Mouse (Mus musculus) liver, embryonic 11.5 days (tissue): Measurements from ENCODE around the gene Slc48a1. TPM values are rescaled to one million over a fixed set of nuclear protein-coding genes. Genes with fewer than 3 reads are reported as not detected.

ENCODE experiments used
- ATAC-seq: fragments of 200-750 bp; cut with Nextera tagmentation; replicated peaks from 2 replicates; pipeline ENCODE4 v1.8.0; 2017; ENCODE audit warnings: moderate number of reproducible peaks, mild to moderate bottlenecking, moderate TSS enrichment, moderate library complexity; ENCODE audit not compliant: low FRiP score
- DNase-seq: peaks from one replicate; pipeline ENCODE4 v3.0.0-alpha.2; 2017; ENCODE audit warnings: low spot score
- H3K27ac ChIP-seq: fragments of 300-500 bp; sonication (generic); 2 replicates; pipeline ENCODE4 v1.5.1; 2014; ENCODE audit warnings: mild to moderate bottlenecking, low read depth, low read length, control low read depth
- H3K27me3 ChIP-seq: fragments of 300-500 bp; sonication (generic); replicated peaks from 2 replicates; pipeline ENCODE4 v1.6.1; 2014; ENCODE audit warnings: low read length, mixed read lengths; ENCODE audit not compliant: control insufficient read depth, insufficient read depth
- H3K36me3 ChIP-seq: fragments of 300-500 bp; sonication (generic); 2 replicates; pipeline ENCODE4 v1.6.1; 2014; ENCODE audit warnings: mild to moderate bottlenecking, low read length, moderate library complexity, mixed read lengths; ENCODE audit not compliant: control insufficient read depth, insufficient read depth
- H3K4me1 ChIP-seq: fragments of 300-500 bp; sonication (generic); replicated peaks from 2 replicates; pipeline ENCODE4 v1.6.1; 2014; ENCODE audit warnings: low read length, mixed read lengths; ENCODE audit not compliant: control insufficient read depth, insufficient read depth
- H3K4me2 ChIP-seq: fragments of 300-500 bp; sonication (generic); 2 replicates; pipeline ENCODE4 v1.6.1; 2014; ENCODE audit warnings: mild to moderate bottlenecking, control low read depth, moderate library complexity
- H3K4me3 ChIP-seq: fragments of 300-500 bp; sonication (generic); 2 replicates; pipeline ENCODE4 v1.5.1; 2014; ENCODE audit warnings: low read depth, low read length, control low read depth
- H3K9ac ChIP-seq: fragments of 300-500 bp; sonication (generic); 2 replicates; pipeline ENCODE4 v1.6.1; 2014; ENCODE audit warnings: low read depth, low read length, control low read depth
- H3K9me3 ChIP-seq: fragments of 300-500 bp; sonication (generic); 2 replicates; pipeline ENCODE4 v1.6.1; 2016; ENCODE audit warnings: low read length, inconsistent platforms, mixed read lengths; ENCODE audit not compliant: control insufficient read depth
- WGBS: fragments of 180-500 bp; shearing (Covaris S2); extraction: QIAGEN DNeasy Blood & Tissue Kit; methylation state at CpG from one replicate; pipeline ENCODE4 v1.1.7; 2014; 5-methylcytosine and 5-hydroxymethylcytosine counted together
- polyA plus RNA-seq: library from polyadenylated mRNA; unstranded; fragments of >200 nt; fragmentation: Nextera tagmentation; extraction: Ambion mirVana; gene quantifications from 2 replicates; pipeline ENCODE4 v1.2.1, GENCODE M21; 2014

Gene Slc48a1
- polyA plus RNA-seq, 1 experiment from 2014 or later = 55.0 TPM

DNA sequence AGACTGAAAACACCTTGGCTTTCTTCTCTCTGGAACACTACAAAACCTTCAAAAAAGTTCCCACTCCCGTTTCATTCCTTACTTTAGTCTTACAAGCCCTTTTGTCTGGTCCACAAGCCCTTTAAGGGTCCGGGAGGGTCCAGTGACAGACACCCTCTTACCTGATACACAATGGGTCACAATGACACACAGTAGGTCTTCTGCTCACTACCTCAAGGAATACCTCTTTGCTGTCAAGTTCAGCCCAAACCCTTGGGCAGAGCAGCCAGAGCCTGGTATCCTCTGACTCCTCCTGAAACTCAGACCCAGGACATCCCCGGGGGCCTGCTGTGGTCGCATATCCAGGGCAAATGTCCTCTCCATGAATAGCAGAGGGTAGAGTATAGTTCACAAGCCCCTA, 29.4 kb upstream of the Slc48a1 start:
- Histone ChIP-seq H3K36me3 (no peaks in the 10 kb centered on the region), H3K4me2 (no peak overlapping the region), H3K27me3 (no peaks in the 10 kb centered on the region), H3K9me3 (no peaks in the 10 kb centered on the region), H3K27ac (no peak overlapping the region), H3K4me3 (no peak overlapping the region), H3K4me1 (peaks cover 21% of the 10 kb centered on the region), H3K9ac (no peak overlapping the region)
- DNase-seq (no peak), ATAC-seq (no peak)
- 83% methylated on average over 4 of the region's 4 CpGs for WGBS

DNA sequence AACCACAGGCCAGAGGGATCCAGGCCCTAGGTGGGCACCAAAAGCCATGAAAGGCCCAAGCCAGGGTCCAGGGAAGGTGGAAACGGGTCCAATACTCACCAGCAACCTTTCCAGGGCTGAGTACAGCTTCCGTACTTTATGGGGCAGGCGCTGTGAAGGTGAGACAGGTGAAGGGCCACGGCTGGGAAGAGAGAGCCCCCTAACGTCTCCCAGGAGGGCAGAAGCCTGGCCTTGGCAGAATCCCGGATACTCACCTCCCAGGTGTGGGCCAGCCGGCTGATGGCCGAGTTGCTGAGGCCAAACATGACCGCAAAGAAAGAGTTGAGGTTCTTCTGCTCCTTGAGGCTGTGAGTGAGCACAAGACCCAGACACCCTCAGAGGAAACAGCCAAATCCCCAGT, 28.9 kb upstream of the Slc48a1 start:
- Histone ChIP-seq H3K9me3 (no peaks in the 10 kb centered on the region), H3K36me3 (no peaks in the 10 kb centered on the region), H3K27ac (no peak overlapping the region), H3K9ac (no peak overlapping the region), H3K27me3 (no peaks in the 10 kb centered on the region), H3K4me3 (no peak overlapping the region), H3K4me1 (peaks cover 21% of the 10 kb centered on the region), H3K4me2 (no peak overlapping the region)
- ATAC-seq = no peak
- 85% methylated on average over 9 of the region's 9 CpGs for WGBS
- DNase-seq = no peak

GRCm38 (mm10) chr15:97749841-97750240, 28.5 kb upstream of the Slc48a1 start:
- no peak overlapping the region for H3K4me2 ChIP-seq
- no peak overlapping the region for H3K4me3 ChIP-seq
- H3K4me1 ChIP-seq = peaks cover 21% of the 10 kb centered on the region
- ATAC-seq (no peak), DNase-seq (no peak)
- H3K9me3 ChIP-seq = no peaks in the 10 kb centered on the region
- H3K9ac ChIP-seq = no peak overlapping the region
- 91% methylated on average over 13 of the region's 13 CpGs for WGBS
- H3K36me3 ChIP-seq = no peaks in the 10 kb centered on the region; the same call in 1 of the 2 replicates
- no peaks in the 10 kb centered on the region for H3K27me3 ChIP-seq
- H3K27ac ChIP-seq = no peak overlapping the region

DNA sequence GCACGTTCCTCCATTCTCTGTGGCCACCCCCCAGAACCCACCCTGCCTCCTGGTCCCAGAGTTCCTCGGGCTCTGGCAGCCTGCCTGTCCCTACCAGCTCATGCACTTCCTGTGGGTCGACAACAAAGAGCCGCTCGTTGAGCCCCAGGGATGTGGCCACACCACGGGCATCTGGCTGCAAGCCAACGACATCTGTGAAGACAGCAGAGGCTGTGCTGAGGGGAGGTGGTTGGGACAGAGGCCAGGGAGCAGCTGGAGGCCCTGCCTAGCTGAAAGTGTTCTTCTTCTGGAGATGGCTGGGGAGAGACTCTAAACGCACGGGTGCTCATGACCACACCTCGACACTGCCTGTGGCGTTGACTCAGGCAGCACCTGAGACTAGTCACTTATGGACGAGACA, 27.6 kb upstream of the Slc48a1 start:
- Histone ChIP-seq H3K36me3 (no peaks in the 10 kb centered on the region; the same call in 1 of the 2 replicates), H3K9me3 (no peaks in the 10 kb centered on the region), H3K4me3 (no peak overlapping the region), H3K4me2 (no peak overlapping the region), H3K4me1 (peaks cover 14% of the 10 kb centered on the region), H3K27me3 (no peaks in the 10 kb centered on the region), H3K27ac (no peak overlapping the region), H3K9ac (no peak overlapping the region)
- WGBS = 51% methylated on average over 12 of the region's 12 CpGs
- ATAC-seq (no peak), DNase-seq (no peak)

- no peak for ATAC-seq
- Histone ChIP-seq H3K36me3 (no peaks in the 10 kb centered on the region; the same call in 1 of the 2 replicates), H3K4me2 (no peak overlapping the region)
These were observed 26.6 kb upstream of the Slc48a1 start for GRCm38 (mm10) chr15:97751676-97752075.

GRCm38 (mm10) chr15:97752491-97752890, 25.8 kb upstream of the Slc48a1 start:
- no peaks in the 10 kb centered on the region for H3K27me3 ChIP-seq
- whole genome bisulfite sequencing = 84% methylated on average over 5 of the region's 5 CpGs
- H3K27ac ChIP-seq = no peak overlapping the region
- H3K9ac ChIP-seq = no peak overlapping the region
- no peak for ATAC-seq
- DNase-seq = no peak
- H3K36me3 ChIP-seq = no peaks in the 10 kb centered on the region; the same call in 1 of the 2 replicates
- no peak overlapping the region for H3K4me3 ChIP-seq
- H3K9me3 ChIP-seq = no peaks in the 10 kb centered on the region
- no peak overlapping the region for H3K4me2 ChIP-seq
- H3K4me1 ChIP-seq = peaks cover 11% of the 10 kb centered on the region

More at GRCm38 (mm10) chr15:97751676-97752075, 26.6 kb upstream of the Slc48a1 start:
- H3K27me3 ChIP-seq = no peaks in the 10 kb centered on the region
- 80% methylated on average over 2 of the region's 2 CpGs for WGBS
- no peak overlapping the region for H3K9ac ChIP-seq
- no peak overlapping the region for H3K4me3 ChIP-seq
- no peak for DNase-seq
- peaks cover 12% of the 10 kb centered on the region for H3K4me1 ChIP-seq
- H3K9me3 ChIP-seq = no peaks in the 10 kb centered on the region
- no peak overlapping the region for H3K27ac ChIP-seq

DNA sequence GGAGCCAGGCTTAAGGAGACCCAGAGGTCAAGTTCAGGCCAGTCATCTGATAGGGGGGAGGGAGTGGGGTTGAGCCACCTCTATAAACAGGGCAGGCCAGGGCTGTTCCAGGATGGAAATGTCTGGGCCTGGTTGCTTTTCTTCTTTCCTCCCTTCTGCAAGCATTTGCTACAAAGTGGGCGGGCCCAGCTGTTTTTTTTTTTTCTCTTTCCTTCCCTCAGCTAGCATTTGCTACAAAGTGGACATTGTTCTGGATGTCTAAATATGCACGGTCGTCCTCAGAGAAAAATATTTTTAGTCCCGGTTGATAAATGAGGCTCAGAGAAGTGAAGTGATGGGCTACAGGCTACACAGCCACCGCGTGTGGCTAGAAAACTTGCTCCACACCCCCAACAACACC, 23.8 kb upstream of the Slc48a1 start:
- Histone ChIP-seq H3K27ac (no peak overlapping the region), H3K4me1 (peaks cover 3% of the 10 kb centered on the region; the same call in 1 of the 2 replicates), H3K27me3 (no peaks in the 10 kb centered on the region), H3K9me3 (no peaks in the 10 kb centered on the region), H3K36me3 (no peaks in the 10 kb centered on the region; the same call in 1 of the 2 replicates), H3K4me2 (no peak overlapping the region), H3K9ac (no peak overlapping the region), H3K4me3 (no peak overlapping the region)
- DNase-seq (no peak), ATAC-seq (no peak)
- WGBS = 76% methylated on average over 6 of the region's 6 CpGs

GRCm38 (mm10) chr15:97755361-97755760, 23.0 kb upstream of the Slc48a1 start:
- 51% methylated on average over 8 of the region's 8 CpGs for WGBS
- DNase-seq (no peak), ATAC-seq (no peak)
- Histone ChIP-seq H3K27ac (no peak overlapping the region), H3K9ac (no peak overlapping the region), H3K9me3 (no peaks in the 10 kb centered on the region), H3K36me3 (no peaks in the 10 kb centered on the region; the same call in 1 of the 2 replicates), H3K4me2 (no peak overlapping the region), H3K4me1 (peaks cover 4% of the 10 kb centered on the region; the same call in 1 of the 2 replicates), H3K4me3 (no peak overlapping the region), H3K27me3 (no peaks in the 10 kb centered on the region)

- no peak overlapping the region for H3K27ac ChIP-seq
- H3K36me3 ChIP-seq = no peaks in the 10 kb centered on the region; the same call in 1 of the 2 replicates
- H3K9me3 ChIP-seq = no peaks in the 10 kb centered on the region
- H3K4me2 ChIP-seq = no peak overlapping the region
- no peak overlapping the region for H3K9ac ChIP-seq
- ATAC-seq = no peak
- peaks cover 6% of the 10 kb centered on the region for H3K27me3 ChIP-seq
- no peak overlapping the region for H3K4me3 ChIP-seq
- 78% methylated on average over 9 of the region's 9 CpGs for WGBS
- DNase-seq = no peak
- peaks cover 2% of the 10 kb centered on the region; the same call in 1 of the 2 replicates for H3K4me1 ChIP-seq
These were observed 18.3 kb upstream of the Slc48a1 start for GRCm38 (mm10) chr15:97760006-97760405.
